Mouse (Mus musculus): Measurements from ENCODE around the gene Cox7a2l. TPM values are rescaled to one million over a fixed set of nuclear protein-coding genes. Genes with fewer than 3 reads are reported as not detected.

Cox7a2l gene
- polyA plus RNA-seq, 1 experiment from 2014 or later, result 261 TPM

GRCm38 (mm10) chr17:83538694-83539093, 21.6 kb upstream of the Cox7a2l start:
- Histone ChIP-seq H3K36me3 (ENCODE audit: control insufficient read depth, insufficient read depth, low read length) (no peaks in the 10 kb centered on the region), H3K4me2 (ENCODE audit: low read length) (no peak overlapping the region), H3K4me1 (ENCODE audit: control insufficient read depth in 2 of 2, insufficient read depth in 2 of 2, low read length in 2 of 2) (no peaks in the 10 kb centered on the region), H3K4me3 (ENCODE audit: control insufficient read depth in 1 of 2, insufficient read depth in 1 of 2, low read depth in 1 of 2, low read length in 2 of 2) (no peak overlapping the region), H3K27me3 (ENCODE audit: control insufficient read depth, insufficient read depth, low read length) (no peaks in the 10 kb centered on the region), H3K27ac (replicated peaks in 1 of 2; ENCODE audit: control insufficient read depth in 1 of 2, insufficient read depth in 1 of 2, low read depth in 2 of 2, low read length in 2 of 2) (no peak overlapping the region), H3K9ac (ENCODE audit: low read length) (no peak overlapping the region), H3K9me3 (ENCODE audit: control insufficient read depth, low read length) (0 out of 2 replicates have a peak, but pooled peaks cover 4% of the 10 kb centered on the region)
- ATAC-seq (ENCODE audit: insufficient number of reproducible peaks, insufficient read depth, low FRiP score, low read depth), result no peak
- WGBS, result 90% methylated on average over 1 of the region's 1 CpGs

GRCm38 (mm10) chr17:83538141-83538540, 21.0 kb upstream of the Cox7a2l start:
- H3K4me3 ChIP-seq (ENCODE audit: control insufficient read depth in 1 of 2, insufficient read depth in 1 of 2, low read depth in 1 of 2, low read length in 2 of 2), result no peak overlapping the region
- H3K27ac ChIP-seq (replicated peaks in 1 of 2; ENCODE audit: control insufficient read depth in 1 of 2, insufficient read depth in 1 of 2, low read depth in 2 of 2, low read length in 2 of 2), result no peak overlapping the region
- H3K36me3 ChIP-seq (ENCODE audit: control insufficient read depth, insufficient read depth, low read length), result no peaks in the 10 kb centered on the region
- H3K9ac ChIP-seq (ENCODE audit: low read length), result no peak overlapping the region
- no peaks in the 10 kb centered on the region for H3K27me3 ChIP-seq (ENCODE audit: control insufficient read depth, insufficient read depth, low read length)
- 0 out of 2 replicates have a peak, but pooled peaks cover 4% of the 10 kb centered on the region for H3K9me3 ChIP-seq (ENCODE audit: control insufficient read depth, low read length)
- no peak overlapping the region for H3K4me2 ChIP-seq (ENCODE audit: low read length)
- WGBS, result 72% methylated on average over 9 of the region's 9 CpGs
- no peak for ATAC-seq (ENCODE audit: insufficient number of reproducible peaks, insufficient read depth, low FRiP score, low read depth)
- H3K4me1 ChIP-seq (ENCODE audit: control insufficient read depth in 2 of 2, insufficient read depth in 2 of 2, low read length in 2 of 2), result no peaks in the 10 kb centered on the region

GRCm38 (mm10) chr17:83533150-83533549, 16.0 kb upstream of the Cox7a2l start:
- WGBS, result 77% methylated on average over 9 of the region's 9 CpGs
- Histone ChIP-seq H3K9me3 (ENCODE audit: control insufficient read depth, low read length) (0 out of 2 replicates have a peak, but pooled peaks cover 4% of the 10 kb centered on the region), H3K9ac (ENCODE audit: low read length) (no peak overlapping the region), H3K4me3 (ENCODE audit: control insufficient read depth in 1 of 2, insufficient read depth in 1 of 2, low read depth in 1 of 2, low read length in 2 of 2) (no peak overlapping the region), H3K27me3 (ENCODE audit: control insufficient read depth, insufficient read depth, low read length) (no peaks in the 10 kb centered on the region), H3K4me2 (ENCODE audit: low read length) (no peak overlapping the region), H3K27ac (replicated peaks in 1 of 2; ENCODE audit: control insufficient read depth in 1 of 2, insufficient read depth in 1 of 2, low read depth in 2 of 2, low read length in 2 of 2) (no peak overlapping the region), H3K4me1 (ENCODE audit: control insufficient read depth in 2 of 2, insufficient read depth in 2 of 2, low read length in 2 of 2) (peaks cover under 1 to 3% of the 10 kb centered on the region in 2 experiments; a peak in 3 of 4 replicates), H3K36me3 (ENCODE audit: control insufficient read depth, insufficient read depth, low read length) (no peaks in the 10 kb centered on the region)
- no peak for ATAC-seq (ENCODE audit: insufficient number of reproducible peaks, insufficient read depth, low FRiP score, low read depth)

GRCm38 (mm10) chr17:83527651-83528381, 10.7 kb upstream of the Cox7a2l start:
- H3K4me2 ChIP-seq (ENCODE audit: low read length), result peak overlapping the region; percentile 67
- H3K4me3 ChIP-seq (ENCODE audit: control insufficient read depth in 1 of 2, insufficient read depth in 1 of 2, low read depth in 1 of 2, low read length in 2 of 2), result peak overlapping the region; percentile 10 to 29
- H3K27ac ChIP-seq (replicated peaks in 1 of 2; ENCODE audit: control insufficient read depth in 1 of 2, insufficient read depth in 1 of 2, low read depth in 2 of 2, low read length in 2 of 2), result peak overlapping the region; percentile 81 to 83
- H3K27me3 ChIP-seq (ENCODE audit: control insufficient read depth, insufficient read depth, low read length), result no peaks in the 10 kb centered on the region
- peak; percentile 85 for ATAC-seq (ENCODE audit: insufficient number of reproducible peaks, insufficient read depth, low FRiP score, low read depth)
- H3K9me3 ChIP-seq (ENCODE audit: control insufficient read depth, low read length), result no peaks in the 10 kb centered on the region
- WGBS, result 9% methylated on average over 17 of the region's 17 CpGs
- no peaks in the 10 kb centered on the region for H3K36me3 ChIP-seq (ENCODE audit: control insufficient read depth, insufficient read depth, low read length)
- peaks cover 19 to 26% of the 10 kb centered on the region in 2 experiments for H3K4me1 ChIP-seq (ENCODE audit: control insufficient read depth in 2 of 2, insufficient read depth in 2 of 2, low read length in 2 of 2)
- H3K9ac ChIP-seq (ENCODE audit: low read length), result peak overlapping the region; percentile 54

GRCm38 (mm10) chr17:83526624-83527532, 9.7 kb upstream of the Cox7a2l start:
- peak overlapping the region; percentile 81 to 83 for H3K27ac ChIP-seq (replicated peaks in 1 of 2; ENCODE audit: control insufficient read depth in 1 of 2, insufficient read depth in 1 of 2, low read depth in 2 of 2, low read length in 2 of 2)
- ATAC-seq (ENCODE audit: insufficient number of reproducible peaks, insufficient read depth, low FRiP score, low read depth), result peak; percentile 85
- peak overlapping the region; percentile 10 to 29; a peak in 3 of 4 replicates for H3K4me3 ChIP-seq (ENCODE audit: control insufficient read depth in 1 of 2, insufficient read depth in 1 of 2, low read depth in 1 of 2, low read length in 2 of 2)
- H3K9me3 ChIP-seq (ENCODE audit: control insufficient read depth, low read length), result no peaks in the 10 kb centered on the region
- H3K4me1 ChIP-seq (ENCODE audit: control insufficient read depth in 2 of 2, insufficient read depth in 2 of 2, low read length in 2 of 2), result peaks cover 19 to 26% of the 10 kb centered on the region in 2 experiments
- no peaks in the 10 kb centered on the region for H3K36me3 ChIP-seq (ENCODE audit: control insufficient read depth, insufficient read depth, low read length)
- peak overlapping the region; percentile 67 for H3K4me2 ChIP-seq (ENCODE audit: low read length)
- H3K9ac ChIP-seq (ENCODE audit: low read length), result peak overlapping the region; percentile 54
- 32% methylated on average over 13 of the region's 13 CpGs for WGBS
- H3K27me3 ChIP-seq (ENCODE audit: control insufficient read depth, insufficient read depth, low read length), result no peaks in the 10 kb centered on the region

GRCm38 (mm10) chr17:83526091-83526561, 9.0 kb upstream of the Cox7a2l start:
- no peaks in the 10 kb centered on the region for H3K36me3 ChIP-seq (ENCODE audit: control insufficient read depth, insufficient read depth, low read length)
- H3K9me3 ChIP-seq (ENCODE audit: control insufficient read depth, low read length), result no peaks in the 10 kb centered on the region
- peaks cover 19 to 26% of the 10 kb centered on the region in 2 experiments for H3K4me1 ChIP-seq (ENCODE audit: control insufficient read depth in 2 of 2, insufficient read depth in 2 of 2, low read length in 2 of 2)
- WGBS, result 24% methylated on average over 5 of the region's 5 CpGs
- no peaks in the 10 kb centered on the region for H3K27me3 ChIP-seq (ENCODE audit: control insufficient read depth, insufficient read depth, low read length)
- ATAC-seq (ENCODE audit: insufficient number of reproducible peaks, insufficient read depth, low FRiP score, low read depth), result no peak
- H3K4me2 ChIP-seq (ENCODE audit: low read length), result no peak overlapping the region
- no peak overlapping the region for H3K9ac ChIP-seq (ENCODE audit: low read length)
- H3K27ac ChIP-seq (replicated peaks in 1 of 2; ENCODE audit: control insufficient read depth in 1 of 2, insufficient read depth in 1 of 2, low read depth in 2 of 2, low read length in 2 of 2), result peak overlapping the region; percentile 11 to 83
- no peak overlapping the region for H3K4me3 ChIP-seq (ENCODE audit: control insufficient read depth in 1 of 2, insufficient read depth in 1 of 2, low read depth in 1 of 2, low read length in 2 of 2)

GRCm38 (mm10) chr17:83525596-83525995, 8.5 kb upstream of the Cox7a2l start:
- no peak for ATAC-seq (ENCODE audit: insufficient number of reproducible peaks, insufficient read depth, low FRiP score, low read depth)
- H3K4me3 ChIP-seq (ENCODE audit: control insufficient read depth in 1 of 2, insufficient read depth in 1 of 2, low read depth in 1 of 2, low read length in 2 of 2), result no peak overlapping the region
- H3K9me3 ChIP-seq (ENCODE audit: control insufficient read depth, low read length), result no peaks in the 10 kb centered on the region
- H3K4me1 ChIP-seq (ENCODE audit: control insufficient read depth in 2 of 2, insufficient read depth in 2 of 2, low read length in 2 of 2), result peaks cover 19 to 26% of the 10 kb centered on the region in 2 experiments
- no peaks in the 10 kb centered on the region for H3K36me3 ChIP-seq (ENCODE audit: control insufficient read depth, insufficient read depth, low read length)
- no peak overlapping the region for H3K9ac ChIP-seq (ENCODE audit: low read length)
- no peaks in the 10 kb centered on the region for H3K27me3 ChIP-seq (ENCODE audit: control insufficient read depth, insufficient read depth, low read length)
- peak overlapping the region; percentile 43 to 83; a peak in 3 of 4 replicates for H3K27ac ChIP-seq (replicated peaks in 1 of 2; ENCODE audit: control insufficient read depth in 1 of 2, insufficient read depth in 1 of 2, low read depth in 2 of 2, low read length in 2 of 2)
- WGBS, result 11% methylated on average over 8 of the region's 8 CpGs
- peak overlapping the region; percentile 16; the same call in 1 of the 2 replicates for H3K4me2 ChIP-seq (ENCODE audit: low read length)

Measured in heart, embryonic 14.5 days (tissue).